Mouse (Mus musculus) embryonic facial prominence, embryonic 15.5 days (tissue): ENCODE results near the gene Myh15. TPM values are rescaled to one million over a fixed set of nuclear protein-coding genes. Genes with fewer than 3 reads are reported as not detected.

ENCODE experiments used
- polyA plus RNA-seq: library from polyadenylated mRNA; unstranded; fragments of >200 nt; fragmentation: Nextera tagmentation; extraction: Ambion mirVana; gene quantifications from 2 replicates; pipeline ENCODE4 v1.2.1, GENCODE M21; 2015

Gene Myh15
- polyA plus RNA-seq, 1 experiment from 2014 or later: 0.07 TPM

Other genes with a start within 250 kb of the Myh15 start
- not detected in 2 replicates for gene Retnlb, start 240.6 kb upstream of the Myh15 start, polyA plus RNA-seq
- gene Retnla, start 214.9 kb upstream of the Myh15 start, polyA plus RNA-seq: not detected in 2 replicates
- gene Retnlg, start 184.9 kb upstream of the Myh15 start, polyA plus RNA-seq: 0.92 and 1.8 TPM in 2 replicates
- gene Dzip3, start 63.3 kb upstream of the Myh15 start, polyA plus RNA-seq: 28.1 and 28.3 TPM in 2 replicates
- 20.8 and 22.4 TPM in 2 replicates for gene Cip2a, start 63.3 kb upstream of the Myh15 start, polyA plus RNA-seq